Mouse (Mus musculus): ENCODE data around the gene Olfr573-ps1. TPM values are rescaled to one million over a fixed set of nuclear protein-coding genes. Genes with fewer than 3 reads are reported as not detected.

Gene Olfr573-ps1
- total and polyA plus RNA-seq, 2 experiments from 2014 or later, result not detected

GRCm38 (mm10) chr7:102958137-102958536 is 15.8 kb upstream of the Olfr573-ps1 start:
- 52% methylated on average over 3 of the region's 3 CpGs for WGBS
- no peak overlapping the region for H3K9ac ChIP-seq (replicated peaks; ENCODE audit: low read depth, low read length)
- no peak overlapping the region for H3K27ac ChIP-seq (ENCODE audit: low read depth)

GRCm38 (mm10) chr7:102950732-102951131 is 8.4 kb upstream of the Olfr573-ps1 start:
- TF ChIP-seq EP300 (IDR thresholded peaks at IDR 0.05; ENCODE audit: low read depth), result no peak
- TF ChIP-seq CTCF (IDR thresholded peaks at IDR 0.05; ENCODE audit: low read depth), result no peak
- Histone ChIP-seq H3K4me3 (ENCODE audit: low read depth, low read length) (no peak overlapping the region), H3K27me3 (ENCODE audit: control insufficient read depth, insufficient read depth, low read length) (no peaks in the 10 kb centered on the region), H3K9ac (replicated peaks; ENCODE audit: low read depth, low read length) (no peak overlapping the region), H3K4me2 (ENCODE audit: low read depth, low read length) (no peak overlapping the region), H3K4me1 (ENCODE audit: control insufficient read depth, insufficient read depth) (no peaks in the 10 kb centered on the region), H3K9me3 (replicated peaks; ENCODE audit: control insufficient read depth, low read length) (no peaks in the 10 kb centered on the region), H3K27ac (ENCODE audit: low read depth) (no peak overlapping the region), H3K36me3 (replicated peaks; ENCODE audit: control insufficient read depth, insufficient read depth, low read length) (no peaks in the 10 kb centered on the region)
- WGBS, result 65% methylated on average over 1 of the region's 1 CpGs
- ATAC-seq (ENCODE audit: insufficient read depth, low read depth), result no peak
- DNase-seq (ENCODE audit: low spot score), result no peak

More at GRCm38 (mm10) chr7:102958137-102958536, 15.8 kb upstream of the Olfr573-ps1 start:
- H3K4me1 ChIP-seq (ENCODE audit: control insufficient read depth, insufficient read depth), result no peaks in the 10 kb centered on the region
- H3K27me3 ChIP-seq (ENCODE audit: control insufficient read depth, insufficient read depth, low read length), result no peaks in the 10 kb centered on the region
- TF ChIP-seq CTCF (IDR thresholded peaks at IDR 0.05; ENCODE audit: low read depth) (no peak), EP300 (IDR thresholded peaks at IDR 0.05; ENCODE audit: low read depth) (no peak)
- H3K9me3 ChIP-seq (replicated peaks; ENCODE audit: control insufficient read depth, low read length), result no peaks in the 10 kb centered on the region
- no peak overlapping the region for H3K4me2 ChIP-seq (ENCODE audit: low read depth, low read length)
- DNase-seq (ENCODE audit: low spot score) (no peak), ATAC-seq (ENCODE audit: insufficient read depth, low read depth) (no peak)
- no peaks in the 10 kb centered on the region for H3K36me3 ChIP-seq (replicated peaks; ENCODE audit: control insufficient read depth, insufficient read depth, low read length)
- no peak overlapping the region for H3K4me3 ChIP-seq (ENCODE audit: low read depth, low read length)

- TF ChIP-seq CTCF (IDR thresholded peaks at IDR 0.05; ENCODE audit: low read depth), result no peak
- no peak for TF ChIP-seq EP300 (IDR thresholded peaks at IDR 0.05; ENCODE audit: low read depth)
- H3K27ac ChIP-seq (ENCODE audit: low read depth), result no peak within 1 kb of the TSS
- no peaks in the 10 kb centered on the region for H3K9me3 ChIP-seq (replicated peaks; ENCODE audit: control insufficient read depth, low read length)
- no peak within 1 kb of the TSS for H3K9ac ChIP-seq (replicated peaks; ENCODE audit: low read depth, low read length)
- H3K4me3 ChIP-seq (ENCODE audit: low read depth, low read length), result no peak within 1 kb of the TSS
- ATAC-seq (ENCODE audit: insufficient read depth, low read depth) (no peak), DNase-seq (ENCODE audit: low spot score) (no peak)
- H3K4me1 ChIP-seq (ENCODE audit: control insufficient read depth, insufficient read depth), result no peaks in the 10 kb centered on the region
- WGBS, result 82% methylated on average over 1 of the region's 1 CpGs
- no peaks in the 10 kb centered on the region for H3K27me3 ChIP-seq (ENCODE audit: control insufficient read depth, insufficient read depth, low read length)
- H3K36me3 ChIP-seq (replicated peaks; ENCODE audit: control insufficient read depth, insufficient read depth, low read length), result no peaks in the 10 kb centered on the region
- no peak within 1 kb of the TSS for H3K4me2 ChIP-seq (ENCODE audit: low read depth, low read length)
Measured at GRCm38 (mm10) chr7:102948167-102948566, 5.8 kb upstream of the Olfr573-ps1 start, which contains the start of gene Olfr574. Olfr574 (plus strand) TSS chr7:102948467.

- H3K27ac ChIP-seq (ENCODE audit: low read depth), result no peak overlapping the region
- WGBS, result 87% methylated on average over 1 of the region's 1 CpGs
- no peak for TF ChIP-seq CTCF (IDR thresholded peaks at IDR 0.05; ENCODE audit: low read depth)
Measured at GRCm38 (mm10) chr7:102943417-102943816, 1.0 kb upstream of the Olfr573-ps1 start.

GRCm38 (mm10) chr7:102927105-102927504 is 15.3 kb downstream of the Olfr573-ps1 start:
- DNase-seq (ENCODE audit: low spot score) (no peak), ATAC-seq (ENCODE audit: insufficient read depth, low read depth) (no peak)
- Histone ChIP-seq H3K4me2 (ENCODE audit: low read depth, low read length) (no peak overlapping the region), H3K27ac (ENCODE audit: low read depth) (no peak overlapping the region), H3K9ac (replicated peaks; ENCODE audit: low read depth, low read length) (no peak overlapping the region), H3K9me3 (replicated peaks; ENCODE audit: control insufficient read depth, low read length) (no peaks in the 10 kb centered on the region), H3K4me3 (ENCODE audit: low read depth, low read length) (no peak overlapping the region), H3K4me1 (ENCODE audit: control insufficient read depth, insufficient read depth) (no peaks in the 10 kb centered on the region), H3K36me3 (replicated peaks; ENCODE audit: control insufficient read depth, insufficient read depth, low read length) (no peaks in the 10 kb centered on the region), H3K27me3 (ENCODE audit: control insufficient read depth, insufficient read depth, low read length) (no peaks in the 10 kb centered on the region)
- TF ChIP-seq CTCF (IDR thresholded peaks at IDR 0.05; ENCODE audit: low read depth), result no peak
- no peak for TF ChIP-seq EP300 (IDR thresholded peaks at IDR 0.05; ENCODE audit: low read depth)
- WGBS, result 66% methylated on average over 3 of the region's 3 CpGs

More at GRCm38 (mm10) chr7:102943417-102943816, 1.0 kb upstream of the Olfr573-ps1 start:
- H3K4me3 ChIP-seq (ENCODE audit: low read depth, low read length), result no peak overlapping the region
- no peak for DNase-seq (ENCODE audit: low spot score)
- no peaks in the 10 kb centered on the region for H3K27me3 ChIP-seq (ENCODE audit: control insufficient read depth, insufficient read depth, low read length)
- no peak for ATAC-seq (ENCODE audit: insufficient read depth, low read depth)
- no peak overlapping the region for H3K4me2 ChIP-seq (ENCODE audit: low read depth, low read length)
- H3K4me1 ChIP-seq (ENCODE audit: control insufficient read depth, insufficient read depth), result no peaks in the 10 kb centered on the region
- no peaks in the 10 kb centered on the region for H3K9me3 ChIP-seq (replicated peaks; ENCODE audit: control insufficient read depth, low read length)
- no peaks in the 10 kb centered on the region for H3K36me3 ChIP-seq (replicated peaks; ENCODE audit: control insufficient read depth, insufficient read depth, low read length)
- no peak overlapping the region for H3K9ac ChIP-seq (replicated peaks; ENCODE audit: low read depth, low read length)

GRCm38 (mm10) chr7:102924109-102924508 is 18.3 kb downstream of the Olfr573-ps1 start, which contains the start of gene Olfr572:
Olfr572 (plus strand) TSS chr7:102924409.
- Histone ChIP-seq H3K27ac (ENCODE audit: low read depth) (no peak within 1 kb of the TSS), H3K36me3 (replicated peaks; ENCODE audit: control insufficient read depth, insufficient read depth, low read length) (no peaks in the 10 kb centered on the region), H3K4me3 (ENCODE audit: low read depth, low read length) (no peak within 1 kb of the TSS), H3K4me1 (ENCODE audit: control insufficient read depth, insufficient read depth) (no peaks in the 10 kb centered on the region), H3K9me3 (replicated peaks; ENCODE audit: control insufficient read depth, low read length) (no peaks in the 10 kb centered on the region), H3K4me2 (ENCODE audit: low read depth, low read length) (no peak within 1 kb of the TSS), H3K9ac (replicated peaks; ENCODE audit: low read depth, low read length) (no peak within 1 kb of the TSS), H3K27me3 (ENCODE audit: control insufficient read depth, insufficient read depth, low read length) (no peaks in the 10 kb centered on the region)
- DNase-seq (ENCODE audit: low spot score) (no peak), ATAC-seq (ENCODE audit: insufficient read depth, low read depth) (no peak)
- 57% methylated on average over 1 of the region's 1 CpGs for WGBS
- TF ChIP-seq EP300 (IDR thresholded peaks at IDR 0.05; ENCODE audit: low read depth), result no peak
- no peak for TF ChIP-seq CTCF (IDR thresholded peaks at IDR 0.05; ENCODE audit: low read depth)

Measured in heart, postnatal 0 days (tissue).